Mouse (Mus musculus): ENCODE results near the gene Smtn. TPM values are rescaled to one million over a fixed set of nuclear protein-coding genes. Genes with fewer than 3 reads are reported as not detected.

Gene Smtn
- polyA plus RNA-seq, 1 experiment from 2014 or later, result 79.5 TPM

DNA sequence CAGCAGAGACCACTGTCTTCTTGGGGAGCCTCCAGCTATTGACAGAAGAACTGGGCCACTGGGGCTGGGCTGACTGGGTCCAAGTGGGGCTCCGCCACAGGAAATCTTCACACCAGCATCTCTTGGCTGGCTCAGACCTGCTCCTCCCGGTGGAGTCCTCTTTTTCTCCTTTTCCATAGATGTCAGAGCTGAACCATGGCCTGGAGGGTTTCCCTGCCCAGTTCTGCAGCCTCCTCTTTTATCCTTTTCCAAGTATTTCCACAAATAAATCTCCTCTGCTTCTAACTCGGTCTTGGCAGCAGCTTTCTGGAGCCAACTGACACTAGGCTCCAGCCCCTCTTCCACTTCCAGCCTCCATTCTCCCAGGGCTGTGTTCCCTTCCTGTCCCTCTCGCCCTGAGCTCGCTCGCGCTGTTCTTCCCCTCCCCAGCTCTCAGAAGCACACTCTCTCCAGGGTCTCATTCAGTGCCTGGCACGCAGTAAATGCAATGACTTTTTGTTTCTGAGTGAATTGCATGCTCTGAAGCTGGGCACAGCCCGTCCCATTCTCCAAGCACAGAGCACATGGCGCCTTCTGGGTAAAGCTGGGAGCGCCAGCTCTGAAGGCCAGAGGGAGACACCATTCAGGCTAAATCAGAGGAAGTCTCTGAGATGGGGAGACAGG is 56.3 kb downstream of the Smtn start:
- no peak overlapping the region for H3K27ac ChIP-seq (replicated peaks)
- 62% methylated on average over 11 of the region's 11 CpGs for WGBS
- H3K4me3 ChIP-seq, result no peak overlapping the region
- 0 out of 2 replicates have a peak, but pooled peaks cover 15% of the 10 kb centered on the region for H3K4me1 ChIP-seq
- H3K9ac ChIP-seq, result no peak overlapping the region
- no peaks in the 10 kb centered on the region for H3K9me3 ChIP-seq
- H3K4me2 ChIP-seq, result no peak overlapping the region
- peaks cover 7% of the 10 kb centered on the region; the same call in 1 of the 2 replicates for H3K27me3 ChIP-seq (replicated peaks)
- ATAC-seq (ENCODE audit: extremely low read depth, insufficient number of reproducible peaks, low FRiP score, low TSS enrichment), result no peak
- no peaks in the 10 kb centered on the region for H3K36me3 ChIP-seq

GRCm38 (mm10) chr11:3475489-3475888 is 64.9 kb downstream of the Smtn start:
- H3K4me1 ChIP-seq, result no peaks in the 10 kb centered on the region
- ATAC-seq (ENCODE audit: extremely low read depth, insufficient number of reproducible peaks, low FRiP score, low TSS enrichment), result no peak
- no peaks in the 10 kb centered on the region for H3K9me3 ChIP-seq
- no peak overlapping the region for H3K27ac ChIP-seq (replicated peaks)
- no peak overlapping the region for H3K9ac ChIP-seq
- no peaks in the 10 kb centered on the region for H3K36me3 ChIP-seq
- H3K27me3 ChIP-seq (replicated peaks), result peaks cover 3% of the 10 kb centered on the region; the same call in 1 of the 2 replicates
- H3K4me2 ChIP-seq, result no peak overlapping the region
- H3K4me3 ChIP-seq, result no peak overlapping the region

- Histone ChIP-seq H3K4me1 (no peaks in the 10 kb centered on the region), H3K27me3 (replicated peaks) (peaks cover 3% of the 10 kb centered on the region; the same call in 1 of the 2 replicates), H3K4me3 (no peak overlapping the region), H3K9me3 (no peaks in the 10 kb centered on the region), H3K36me3 (no peaks in the 10 kb centered on the region), H3K4me2 (no peak overlapping the region), H3K27ac (replicated peaks) (no peak overlapping the region), H3K9ac (no peak overlapping the region)
- 82% methylated on average over 7 of the region's 7 CpGs for WGBS
- ATAC-seq (ENCODE audit: extremely low read depth, insufficient number of reproducible peaks, low FRiP score, low TSS enrichment), result no peak
Observed at GRCm38 (mm10) chr11:3474480-3475115, 65.8 kb downstream of the Smtn start.

DNA sequence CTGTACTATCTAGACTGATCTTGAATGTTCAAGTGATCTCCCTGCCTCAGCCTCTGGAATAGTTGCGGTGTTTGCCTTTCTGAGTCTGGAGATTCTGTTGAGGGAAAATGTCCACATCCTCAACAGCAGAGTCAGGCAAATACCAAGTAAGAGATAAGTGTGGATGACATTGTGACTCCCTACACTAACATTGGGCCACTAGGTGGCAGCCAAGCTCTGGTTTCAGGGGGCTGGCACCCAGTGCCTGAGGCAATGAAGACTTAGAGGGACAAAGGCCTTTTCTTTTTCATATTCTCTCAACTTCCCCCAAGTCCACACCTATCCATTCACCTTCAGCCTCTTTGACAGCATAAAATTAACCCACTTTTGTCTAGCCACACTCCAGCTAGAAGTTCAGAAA is 67.9 kb downstream of the Smtn start:
- no peak for ATAC-seq (ENCODE audit: extremely low read depth, insufficient number of reproducible peaks, low FRiP score, low TSS enrichment)
- H3K27me3 ChIP-seq (replicated peaks), result peaks cover 3% of the 10 kb centered on the region; the same call in 1 of the 2 replicates
- H3K36me3 ChIP-seq, result no peaks in the 10 kb centered on the region
- WGBS, result 10% methylated on average over 1 of the region's 1 CpGs
- no peak overlapping the region for H3K4me2 ChIP-seq
- no peak overlapping the region for H3K27ac ChIP-seq (replicated peaks)
- H3K9ac ChIP-seq, result no peak overlapping the region
- no peaks in the 10 kb centered on the region for H3K9me3 ChIP-seq
- no peak overlapping the region for H3K4me3 ChIP-seq
- no peaks in the 10 kb centered on the region for H3K4me1 ChIP-seq

GRCm38 (mm10) chr11:3471448-3471850 is 69.0 kb downstream of the Smtn start:
- H3K4me3 ChIP-seq, result no peak overlapping the region
- H3K9ac ChIP-seq, result no peak overlapping the region
- WGBS, result 26% methylated on average over 11 of the region's 11 CpGs
- no peaks in the 10 kb centered on the region for H3K4me1 ChIP-seq
- no peak for ATAC-seq (ENCODE audit: extremely low read depth, insufficient number of reproducible peaks, low FRiP score, low TSS enrichment)
- H3K9me3 ChIP-seq, result no peaks in the 10 kb centered on the region
- no peaks in the 10 kb centered on the region for H3K36me3 ChIP-seq
- no peak overlapping the region for H3K4me2 ChIP-seq
- peaks cover 3% of the 10 kb centered on the region; the same call in 1 of the 2 replicates for H3K27me3 ChIP-seq (replicated peaks)
- no peak overlapping the region for H3K27ac ChIP-seq (replicated peaks)

Other genes with a start within 250 kb of the Smtn start
- 19.0 and 25.9 TPM in 2 replicates for gene Pik3ip1, start 210.2 kb downstream of the Smtn start, polyA plus RNA-seq (2015; fragmentation: Nextera tagmentation; extraction: Ambion mirVana)
- 50.4 and 58.3 TPM in 2 replicates for gene Limk2, start 131.4 kb downstream of the Smtn start, polyA plus RNA-seq (2015; fragmentation: Nextera tagmentation; extraction: Ambion mirVana)
- gene Rnf185, start 88.2 kb downstream of the Smtn start, polyA plus RNA-seq (2015; fragmentation: Nextera tagmentation; extraction: Ambion mirVana), result 24.7 and 25.6 TPM in 2 replicates
- 0.11 and 0.16 TPM in 2 replicates for gene Pla2g3, start 52.3 kb downstream of the Smtn start, polyA plus RNA-seq (2015; fragmentation: Nextera tagmentation; extraction: Ambion mirVana)
- 9.0 and 10.0 TPM in 2 replicates for gene Inpp5j, start 35.8 kb downstream of the Smtn start, polyA plus RNA-seq (2015; fragmentation: Nextera tagmentation; extraction: Ambion mirVana)
- 128 and 130 TPM in 2 replicates for gene Selenom, start 25.9 kb downstream of the Smtn start, polyA plus RNA-seq (2015; fragmentation: Nextera tagmentation; extraction: Ambion mirVana)
- 18.0 and 20.4 TPM in 2 replicates for gene Morc2a, start 108.6 kb upstream of the Smtn start, polyA plus RNA-seq (2015; fragmentation: Nextera tagmentation; extraction: Ambion mirVana)

Measured in heart, embryonic 13.5 days (tissue).